Mouse (Mus musculus): ENCODE results near the gene Erich3.

The Erich3 gene

DNA sequence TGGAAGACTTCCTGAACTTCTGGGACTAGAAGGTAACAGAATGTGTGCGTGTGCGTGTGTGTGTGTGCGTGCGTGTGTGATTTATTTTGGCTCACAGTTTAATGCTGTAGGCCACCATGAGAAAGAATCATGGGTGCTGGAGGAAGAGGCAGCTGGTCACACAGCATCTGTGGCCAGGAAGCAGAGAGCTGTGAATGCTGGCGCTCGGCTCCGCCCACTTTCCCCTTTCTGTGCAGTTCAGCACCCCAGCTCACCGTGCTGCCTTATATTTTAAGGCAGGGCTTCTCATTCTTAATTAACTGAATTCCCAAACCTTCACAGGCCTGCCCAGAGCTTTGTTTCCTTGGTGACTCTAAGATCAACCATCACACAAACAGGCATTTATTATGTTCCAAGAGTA is 9.7 kb downstream of the Erich3 start:
- no peak for DNase-seq (ENCODE audit: low spot score in 2 of 2)

DNA sequence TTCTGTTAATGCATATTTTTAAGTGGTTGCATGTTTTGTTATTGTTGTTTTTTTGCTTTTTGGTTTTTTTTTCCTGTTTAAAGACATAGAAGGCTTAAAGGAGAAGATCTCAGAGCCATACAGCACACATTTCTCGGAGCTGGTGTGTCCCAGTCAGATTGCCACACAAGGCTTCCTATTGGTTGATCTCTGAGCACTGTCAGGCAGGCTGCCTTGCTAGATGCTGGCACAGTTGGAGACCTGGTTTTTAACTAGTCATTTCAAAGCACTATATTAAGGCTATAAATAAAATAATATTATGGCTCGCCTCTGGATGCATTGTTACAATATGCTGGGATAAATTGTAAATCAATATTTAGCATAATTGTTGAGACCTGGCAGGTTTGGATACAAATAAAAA is 18.9 kb downstream of the Erich3 start:
- DNase-seq (ENCODE audit: low spot score in 2 of 2) = no peak

DNA sequence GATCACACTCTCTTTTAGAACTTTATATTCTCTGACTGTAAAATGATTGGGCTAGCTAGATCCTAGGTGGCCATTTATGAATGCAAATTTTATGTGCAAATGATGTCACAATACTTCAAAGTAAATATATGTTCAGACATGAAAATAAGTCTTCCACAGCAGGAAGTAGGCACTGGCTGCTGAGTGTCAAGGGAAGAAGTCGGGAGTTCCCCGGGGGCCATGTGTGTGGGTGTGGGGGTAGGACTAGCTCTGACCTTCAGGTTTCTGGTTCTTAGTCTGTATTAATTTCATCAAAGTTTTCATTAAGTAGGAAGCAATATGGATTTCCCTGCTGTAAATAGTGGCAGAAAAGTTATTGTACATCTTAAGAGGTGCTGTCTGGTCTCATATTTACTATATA is 20.0 kb downstream of the Erich3 start:
- DNase-seq (ENCODE audit: low spot score in 2 of 2) = no peak

DNA sequence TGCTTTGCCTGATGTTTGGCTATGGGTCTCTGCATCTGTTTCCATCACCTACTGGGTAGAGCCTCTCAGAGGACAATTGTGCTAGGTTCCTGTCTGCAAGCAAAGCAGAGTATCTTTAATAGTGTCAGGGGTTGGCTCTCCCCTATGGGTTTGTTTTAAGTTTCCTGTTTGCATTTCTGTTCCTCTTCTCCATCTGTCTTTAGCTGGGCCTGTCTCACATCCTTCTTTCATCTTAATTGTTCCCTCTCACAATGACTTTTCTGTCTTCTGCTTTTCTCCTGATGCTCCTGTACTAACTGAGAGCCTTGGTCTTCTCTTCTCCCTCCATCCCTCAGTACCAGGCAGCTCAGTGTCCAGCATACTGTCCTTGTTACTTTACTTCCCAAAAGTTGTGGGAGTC is 26.6 kb downstream of the Erich3 start:
- DNase-seq (ENCODE audit: low spot score in 2 of 2) = no peak

DNA sequence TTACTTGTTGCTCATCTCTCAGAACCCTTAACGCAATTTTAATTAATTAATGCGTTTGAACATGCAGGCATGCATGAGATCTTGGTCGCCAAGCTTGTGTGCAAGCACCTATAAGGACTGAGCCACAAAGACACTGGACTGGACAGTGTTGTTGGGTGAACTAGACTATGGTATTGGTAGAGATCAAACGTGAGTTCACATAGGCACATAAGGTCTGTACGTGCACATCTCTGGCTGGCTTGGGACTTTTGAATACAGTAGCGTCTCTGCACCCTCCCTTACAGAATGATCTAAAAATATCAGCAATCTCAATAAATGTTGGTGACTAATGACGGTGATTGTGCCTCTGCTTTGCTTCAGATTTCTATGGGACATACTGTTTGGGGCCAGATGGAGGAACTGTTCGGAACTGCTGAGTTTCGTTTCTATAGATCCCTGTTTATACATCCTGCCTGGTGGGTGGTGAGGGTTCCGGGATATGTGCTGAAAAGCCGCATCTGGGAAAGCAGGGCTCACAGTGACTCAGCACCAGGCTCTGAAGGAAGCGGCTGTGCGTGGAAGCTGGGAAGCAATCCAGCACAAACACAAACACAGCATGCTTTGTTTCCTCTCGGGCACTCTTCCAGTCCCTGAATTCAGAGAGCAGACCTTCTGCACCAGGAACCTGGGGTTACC is 28.4 kb downstream of the Erich3 start:
- DNase-seq (ENCODE audit: low spot score in 2 of 2) = no peak

DNA sequence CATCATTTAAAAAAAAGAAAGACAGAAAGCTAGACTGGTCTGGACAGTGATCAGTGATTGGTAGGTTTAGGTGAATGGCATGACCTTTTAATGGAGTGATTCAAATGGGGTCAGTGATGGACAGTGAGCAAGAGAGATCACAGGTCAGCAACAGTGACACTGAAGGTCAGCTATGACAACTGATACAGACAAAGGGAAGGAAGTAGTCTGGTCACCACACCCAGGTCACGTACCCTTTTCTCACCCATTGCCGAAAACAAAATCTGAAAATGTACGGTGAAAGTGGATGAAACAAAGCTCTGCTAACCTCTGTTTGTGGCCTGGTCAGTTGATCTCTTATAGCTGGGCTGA is 28.9 kb downstream of the Erich3 start:
- no peak for DNase-seq (ENCODE audit: low spot score in 2 of 2)

DNA sequence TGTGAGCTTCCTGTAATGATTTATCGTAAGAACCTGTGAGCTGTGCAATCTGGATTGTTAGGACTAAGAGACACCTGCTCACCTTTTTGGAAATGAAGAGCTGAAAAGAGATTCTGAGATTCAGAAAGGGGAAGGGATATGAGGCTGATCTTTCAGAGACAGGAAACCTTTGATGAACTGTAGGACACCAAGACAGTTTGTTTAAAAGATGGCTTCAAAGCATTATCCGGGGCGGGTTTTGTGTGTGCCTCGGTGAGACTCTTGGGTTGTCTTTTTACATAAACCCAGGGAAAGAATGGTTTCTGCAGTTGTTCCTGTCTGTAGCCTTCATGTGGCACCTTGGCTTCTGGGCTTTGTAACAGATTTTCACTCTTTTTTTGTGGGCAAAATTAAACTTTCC is 30.2 kb downstream of the Erich3 start:
- no peak for DNase-seq (ENCODE audit: low spot score in 2 of 2)

DNA sequence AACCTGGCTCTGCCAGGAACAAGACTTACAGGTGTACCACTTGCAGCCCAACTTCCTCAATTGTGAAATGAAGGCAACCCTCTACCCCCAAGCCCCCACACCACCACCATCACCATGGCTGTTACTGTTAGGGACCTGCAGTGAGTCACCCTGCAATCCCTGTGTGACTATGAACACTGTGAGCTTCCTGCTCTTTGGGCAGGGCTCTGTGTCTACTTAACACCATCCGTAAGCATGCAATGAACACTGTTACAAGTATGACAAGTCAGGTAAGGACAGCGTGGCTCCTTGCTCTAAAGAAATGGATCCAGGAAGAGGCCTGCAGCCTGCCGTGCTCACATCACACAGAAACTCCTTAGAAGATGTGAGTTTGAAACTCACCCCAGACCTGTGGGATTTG is 33.0 kb downstream of the Erich3 start:
- DNase-seq (ENCODE audit: low spot score in 2 of 2) = no peak

DNA sequence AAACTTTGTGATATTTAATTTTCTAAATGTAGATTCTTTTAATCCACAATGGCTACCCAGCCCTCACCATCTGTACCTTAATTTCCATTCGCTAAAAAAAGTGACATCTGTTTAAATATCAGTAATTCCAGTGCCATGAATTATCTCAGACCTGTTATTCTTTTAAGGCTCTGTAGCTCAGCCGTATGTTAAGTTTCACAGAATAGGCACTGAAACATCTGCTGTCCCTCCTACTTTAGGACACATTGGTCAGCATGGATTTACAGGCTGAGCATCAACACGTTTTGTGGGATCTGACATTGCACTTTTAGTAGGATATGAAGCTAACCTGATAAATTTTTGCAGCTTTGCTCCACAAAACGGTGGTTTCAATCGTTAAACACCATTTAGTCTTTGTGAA is 35.2 kb downstream of the Erich3 start:
- no peak for DNase-seq (ENCODE audit: low spot score in 2 of 2)

DNA sequence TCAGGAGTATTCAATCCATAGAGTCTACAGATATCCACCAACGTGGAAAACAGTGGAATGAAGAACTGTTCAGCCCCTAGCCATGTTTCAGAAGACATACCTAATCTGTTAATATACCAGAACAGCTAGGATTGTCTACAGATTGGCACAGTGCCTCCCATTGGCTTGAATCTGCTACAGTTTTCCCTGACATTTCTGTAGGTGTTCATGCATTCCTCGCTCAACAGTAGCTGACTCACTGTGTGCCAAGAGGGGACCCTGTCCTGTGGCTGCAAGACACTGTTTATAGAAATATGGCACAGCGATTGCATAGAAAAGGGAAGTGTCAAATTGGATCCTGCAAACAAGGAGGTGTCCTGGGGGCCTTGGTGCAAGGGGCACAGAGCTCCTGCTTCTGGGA is 36.6 kb downstream of the Erich3 start:
- DNase-seq (ENCODE audit: low spot score in 2 of 2) = no peak

DNA sequence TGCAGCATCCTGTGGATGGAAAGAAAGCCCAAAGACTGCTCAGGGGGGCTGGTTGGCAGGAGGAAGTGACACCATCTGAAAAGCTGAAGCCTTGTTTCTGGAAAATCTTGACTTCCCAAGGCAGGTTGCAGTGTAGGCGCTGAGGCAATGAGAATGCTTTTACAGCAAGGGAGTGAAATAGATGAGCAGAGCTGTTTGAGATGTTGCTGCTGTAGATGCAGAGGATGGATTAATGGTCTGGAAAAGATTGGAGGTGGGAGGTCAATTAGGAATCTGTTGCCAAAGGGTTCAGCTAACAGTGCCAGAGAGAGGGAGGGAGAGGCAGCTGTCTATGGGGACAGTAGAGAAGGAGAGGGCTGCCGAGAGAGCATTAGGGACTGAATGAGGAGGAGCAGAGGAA is 37.1 kb downstream of the Erich3 start:
- DNase-seq (ENCODE audit: low spot score in 2 of 2) = no peak

DNA sequence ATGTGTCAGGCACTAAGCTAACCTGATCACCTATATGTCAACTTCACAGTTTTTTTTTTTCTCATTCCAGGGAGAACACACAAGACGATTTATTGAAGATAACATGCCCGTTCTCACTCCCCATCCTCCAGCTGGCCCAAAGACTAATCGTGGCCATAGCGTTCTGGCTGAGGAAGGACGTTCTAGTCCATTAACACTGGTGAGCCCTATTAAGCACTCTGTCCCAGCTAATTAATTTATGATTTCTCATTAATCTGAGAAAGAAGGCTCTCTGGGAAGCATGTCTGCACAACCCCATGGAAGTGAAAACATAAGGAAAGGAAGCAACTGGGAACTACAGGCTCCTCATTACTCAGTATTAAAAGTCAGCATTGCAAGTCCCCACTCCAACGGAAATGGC is 41.1 kb downstream of the Erich3 start:
- DNase-seq (ENCODE audit: low spot score in 2 of 2) = no peak

DNA sequence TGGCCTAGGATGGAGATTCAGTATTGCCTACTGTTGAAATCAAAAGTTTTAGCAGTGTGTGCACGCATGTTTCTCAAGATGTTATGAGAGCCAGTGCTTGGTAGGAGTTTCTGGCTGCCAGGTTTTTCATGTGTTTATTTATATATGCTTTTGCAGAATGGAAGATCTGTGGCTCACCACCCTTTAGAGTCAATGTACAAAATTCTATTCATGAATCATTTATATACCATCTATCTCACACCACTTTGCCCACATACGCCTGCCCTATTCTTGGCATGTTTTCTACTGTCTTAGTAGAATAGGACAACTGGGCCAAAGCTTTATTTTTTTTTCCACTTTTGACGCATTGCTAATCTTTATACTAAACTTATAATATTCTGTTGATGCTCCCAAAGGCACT is 44.5 kb downstream of the Erich3 start:
- no peak for DNase-seq (ENCODE audit: low spot score in 2 of 2)

DNA sequence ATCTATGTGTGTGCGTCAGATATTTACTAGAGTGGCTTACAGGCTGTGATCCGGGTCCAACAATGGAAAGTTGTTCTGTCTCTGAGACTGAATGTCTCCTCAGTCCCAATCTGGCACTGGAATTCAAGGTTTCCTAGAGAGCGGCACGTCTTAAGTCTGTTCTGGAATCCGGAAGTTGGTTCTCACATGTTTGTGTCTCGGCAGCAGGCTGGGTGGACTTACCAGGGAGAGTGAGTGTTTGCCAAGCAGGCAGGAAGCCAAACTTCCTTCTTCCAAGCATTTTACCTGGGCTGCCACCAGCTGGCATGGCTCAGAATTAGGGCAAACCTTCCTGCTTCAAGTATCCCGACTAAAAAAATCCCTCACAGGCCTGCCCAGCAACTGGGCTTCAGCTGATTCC is 59.5 kb downstream of the Erich3 start:
- no peak for DNase-seq (ENCODE audit: low spot score in 2 of 2)

DNA sequence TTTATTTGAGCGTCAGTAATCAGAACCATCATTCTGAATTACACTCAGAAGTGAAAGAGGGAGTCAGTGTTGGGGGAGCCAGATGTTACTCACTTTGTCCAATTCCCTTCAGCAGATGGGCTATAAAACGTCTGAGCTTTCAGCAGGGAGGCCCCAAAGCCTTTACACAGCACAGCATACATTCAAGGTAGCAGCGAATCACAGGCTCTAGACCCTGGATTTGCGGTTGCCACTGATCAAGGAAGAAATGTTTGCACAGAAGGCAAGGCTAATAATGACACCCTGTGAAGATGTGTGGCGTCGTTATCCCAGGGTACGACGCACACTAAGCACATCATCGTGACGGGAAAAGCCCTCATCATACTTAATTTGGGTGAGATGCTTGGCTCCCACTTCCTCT is 67.8 kb downstream of the Erich3 start:
- no peak for DNase-seq (ENCODE audit: low spot score in 2 of 2)

DNA sequence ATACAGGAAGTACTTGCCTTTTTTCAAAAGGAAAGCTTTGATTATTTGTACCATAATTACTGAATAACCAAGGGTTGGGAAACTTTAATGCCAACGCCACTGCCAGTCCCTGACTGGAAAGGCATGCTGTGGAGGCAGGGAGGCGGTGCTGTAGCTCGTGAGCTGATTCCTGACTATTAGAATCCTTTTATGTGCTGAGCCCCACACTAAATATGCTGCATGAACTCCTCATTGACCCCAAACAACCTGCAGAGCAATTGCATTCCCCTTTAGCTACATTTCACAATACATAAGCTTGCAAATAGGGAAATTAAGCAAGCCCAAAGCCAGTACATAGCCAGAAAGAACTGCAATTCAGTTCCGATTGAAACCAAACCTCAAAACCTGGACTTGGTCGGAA is 77.8 kb downstream of the Erich3 start:
- DNase-seq (ENCODE audit: low spot score in 2 of 2) = no peak

DNA sequence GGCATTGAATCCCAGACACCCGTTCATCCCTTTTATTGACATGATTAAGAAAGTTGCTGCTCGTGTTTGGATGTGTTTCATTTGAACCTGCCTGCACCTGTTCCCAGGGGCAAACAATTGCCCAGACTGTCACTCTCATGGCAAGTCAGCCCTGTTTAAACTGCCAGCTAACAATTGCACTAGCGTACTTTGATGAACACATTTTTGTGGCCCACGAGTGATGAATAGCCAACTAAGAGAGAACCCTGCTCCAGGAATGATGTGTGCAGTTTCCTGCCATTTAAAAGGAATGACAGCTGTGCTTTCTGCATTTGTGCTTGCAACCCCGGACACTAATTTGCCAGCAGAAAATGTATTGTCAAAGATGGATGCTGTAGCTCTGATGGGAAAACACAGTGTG is 79.3 kb downstream of the Erich3 start:
- DNase-seq (ENCODE audit: low spot score in 2 of 2) = no peak

DNA sequence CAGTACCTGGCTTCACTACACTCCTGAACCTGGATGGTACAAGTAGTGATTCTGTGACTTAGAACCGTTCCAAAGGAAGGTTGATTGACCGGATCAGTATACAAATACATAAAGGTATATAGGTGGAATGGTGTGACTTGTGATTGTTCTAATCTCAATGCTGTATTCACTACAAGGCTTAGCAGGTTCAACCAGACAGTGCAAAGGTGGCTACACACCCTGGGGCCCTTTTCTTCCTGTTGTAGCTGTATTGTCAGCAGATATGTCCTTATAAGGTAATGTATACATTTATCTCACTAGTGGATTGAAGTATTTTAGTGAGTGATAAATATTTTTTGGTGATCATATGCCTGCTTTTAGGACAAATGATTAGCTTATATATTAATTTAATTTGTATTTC is 80.7 kb downstream of the Erich3 start:
- DNase-seq (ENCODE audit: low spot score in 2 of 2) = no peak

DNA sequence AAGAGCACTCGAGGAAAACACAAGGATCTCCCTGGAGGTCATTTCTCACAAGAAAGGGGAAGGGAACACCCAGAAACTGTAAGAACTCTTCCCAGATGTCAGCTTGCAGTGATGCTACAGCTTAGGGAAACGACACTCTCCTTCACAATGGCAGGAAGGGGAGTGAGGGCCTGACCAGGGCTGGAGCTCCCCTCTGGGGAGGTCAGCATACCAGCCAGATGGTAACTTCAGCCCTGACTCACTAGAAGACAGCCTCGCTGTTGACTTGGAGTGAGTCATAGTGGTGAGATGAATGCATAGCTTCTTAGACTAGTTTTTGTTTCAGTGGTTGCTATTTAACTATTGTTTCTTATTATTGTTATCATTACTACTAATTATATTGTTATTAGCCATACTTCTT is 90.8 kb downstream of the Erich3 start:
- no peak for DNase-seq (ENCODE audit: low spot score in 2 of 2)

DNA sequence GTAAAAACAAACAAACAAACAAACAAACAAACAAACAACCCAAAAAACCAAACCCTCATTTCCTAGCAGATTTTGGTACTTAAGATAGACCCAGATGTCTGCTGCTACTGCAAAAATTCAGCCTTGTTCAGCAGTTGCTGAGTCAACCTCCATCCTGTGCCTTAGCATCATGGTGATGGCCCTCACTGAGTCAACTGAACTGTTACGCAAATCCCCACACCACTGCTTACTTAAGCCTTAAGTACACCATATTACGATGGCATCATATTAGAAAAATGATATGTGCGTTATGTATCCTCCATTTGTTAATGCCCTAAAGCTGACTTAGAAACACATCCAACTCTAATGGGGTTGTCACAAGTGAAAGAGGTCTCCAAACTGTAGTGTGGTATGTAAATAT is 91.6 kb downstream of the Erich3 start:
- DNase-seq (ENCODE audit: low spot score in 2 of 2) = no peak

DNA sequence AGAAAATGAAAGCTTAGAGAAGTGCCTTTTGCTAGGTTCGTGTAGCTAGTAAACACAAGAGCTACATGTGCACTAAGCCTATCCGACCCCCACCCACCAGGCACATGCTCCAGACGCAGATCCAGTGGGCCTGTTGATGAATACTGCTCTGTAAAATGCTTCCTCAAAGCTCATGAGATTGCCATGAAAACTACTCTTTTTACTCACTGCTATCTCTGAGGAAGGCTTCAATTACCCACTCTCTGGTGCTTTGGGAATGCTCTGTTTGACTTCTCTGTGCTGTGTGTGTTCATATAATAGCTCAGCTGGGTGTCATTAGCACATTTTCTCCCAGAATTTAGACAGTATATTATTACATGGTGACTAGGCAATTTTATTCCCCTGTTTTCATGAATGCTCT is 94.4 kb downstream of the Erich3 start:
- DNase-seq (ENCODE audit: low spot score in 2 of 2) = no peak

DNA sequence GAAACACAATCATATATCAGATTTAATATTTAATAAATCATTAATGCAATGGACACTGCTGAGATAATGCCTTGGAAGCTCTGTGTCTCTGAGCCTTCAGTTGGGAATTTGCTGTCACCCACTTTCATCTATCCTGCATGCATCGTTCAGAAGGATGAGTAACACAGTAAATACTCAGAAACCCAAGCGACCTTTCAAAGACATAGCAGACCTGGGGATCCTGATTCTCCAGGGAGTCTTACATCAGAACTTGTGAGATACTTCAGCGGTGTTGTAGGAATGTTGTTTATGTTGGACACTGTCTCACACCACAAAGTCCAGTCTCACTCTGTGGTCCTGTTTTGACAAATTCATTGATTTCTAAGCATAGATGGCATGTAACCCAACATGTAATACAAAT is 97.4 kb downstream of the Erich3 start:
- no peak for DNase-seq (ENCODE audit: low spot score in 2 of 2)

DNA sequence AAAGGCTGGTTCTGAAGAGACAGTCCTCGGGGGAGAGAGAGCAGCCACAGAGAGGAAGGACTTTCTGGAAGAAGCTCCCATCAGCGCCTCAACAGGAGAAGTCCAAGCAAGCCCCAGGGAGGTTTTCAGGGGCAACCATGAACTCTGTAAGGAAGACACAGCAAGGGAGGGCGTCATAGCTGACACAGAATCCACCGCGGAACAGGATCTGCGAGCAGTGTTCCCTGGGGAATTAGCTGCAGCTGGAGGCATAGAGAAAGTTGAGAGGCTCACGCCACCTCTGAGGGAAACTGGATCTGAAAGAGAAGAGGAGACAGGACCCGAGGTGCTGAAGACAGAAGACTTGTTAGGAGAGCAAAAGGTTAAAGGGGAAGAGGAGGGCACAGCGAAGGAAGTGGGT is 99.7 kb downstream of the Erich3 start:
- DNase-seq (ENCODE audit: low spot score in 2 of 2) = no peak

DNA sequence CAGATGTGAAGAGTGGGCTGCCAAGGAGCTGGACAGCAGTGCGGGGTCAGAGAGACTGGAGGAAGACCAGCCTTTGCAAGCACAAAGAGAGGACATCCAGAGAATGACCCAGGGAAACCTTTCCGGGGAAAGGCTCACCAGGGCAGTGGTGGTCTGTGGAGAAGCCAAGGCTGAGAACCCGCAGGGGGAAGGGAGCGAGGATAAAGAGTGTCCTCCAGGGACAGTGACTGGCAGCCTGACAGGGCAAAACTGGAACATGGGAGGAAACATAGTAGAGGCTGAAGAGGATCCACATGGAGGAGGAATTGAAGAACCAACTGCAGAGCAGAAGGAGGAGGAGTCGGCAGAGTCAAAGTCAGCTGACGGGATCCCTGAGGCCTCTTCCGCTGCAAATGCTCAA is 100.5 kb downstream of the Erich3 start:
- DNase-seq (ENCODE audit: low spot score in 2 of 2) = no peak

DNA sequence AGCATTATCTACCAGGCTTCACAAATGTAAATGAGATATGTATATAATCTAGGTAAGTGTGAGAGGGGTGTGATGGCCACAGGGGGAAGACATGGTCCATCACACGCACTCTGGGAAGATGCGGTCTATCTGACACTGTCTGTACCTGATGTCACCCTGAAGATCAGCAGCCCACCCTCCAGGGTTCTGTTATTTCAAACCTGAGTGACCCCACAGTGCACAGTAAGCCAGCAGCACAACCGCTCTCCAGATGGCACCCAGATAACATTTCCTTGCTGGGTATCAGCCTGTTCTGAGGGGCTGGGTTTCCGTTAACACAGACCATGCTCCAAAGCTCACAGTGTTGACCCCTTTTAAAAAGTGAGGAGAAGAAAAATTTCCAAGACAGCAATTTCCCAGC is 102.7 kb downstream of the Erich3 start:
- DNase-seq (ENCODE audit: low spot score in 2 of 2) = no peak

All from urinary bladder, postnatal 4 days (tissue).